Mouse (Mus musculus) CD4-positive, CD25-positive, alpha-beta regulatory T cell, adult 4 months (primary cell): Measurements from ENCODE around the gene Glg1. TPM values are rescaled to one million over a fixed set of nuclear protein-coding genes. Genes with fewer than 3 reads are reported as not detected.
"Not testable (repeated sequence)": the region's sequence is repeated elsewhere in the genome, so short reads cannot be mapped to it uniquely, and the experiment has no call there.

Source experiments
- ATAC-seq: one replicate; pipeline ENCODE4 v1.8.0; 2017
- polyA plus RNA-seq, 2 experiments: library from polyadenylated mRNA; unstranded; fragments of 100-300 nt; shearing (Covaris generic); gene quantifications; one replicate each; pipeline ENCODE4 v1.2.1; 2017

The Glg1 gene
- polyA plus RNA-seq, 2 experiments from 2014 or later: 27.4 to 32.1 TPM

- ATAC-seq: no peak
These were observed 8.9 kb downstream of the Glg1 start for GRCm38 (mm10) chr8:111250111-111250510.

DNA sequence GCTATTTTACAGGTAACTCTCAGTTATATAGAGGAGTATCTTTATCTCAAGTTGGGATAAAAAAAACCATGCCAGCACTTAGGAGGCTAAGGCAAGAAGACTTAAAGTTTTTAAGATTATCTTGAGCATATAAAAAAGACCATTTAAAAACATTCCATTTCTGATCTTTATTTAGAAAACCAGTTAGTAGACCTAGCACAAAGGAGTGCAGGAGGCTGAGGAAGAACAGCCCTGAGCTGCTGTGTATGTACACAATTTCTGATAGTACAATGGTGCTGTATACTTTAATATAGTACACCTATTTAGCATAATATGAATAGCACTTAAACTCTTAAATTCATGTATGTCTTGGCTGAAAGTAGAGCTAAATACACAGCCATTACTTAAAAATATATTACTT, 10.9 kb downstream of the Glg1 start:
- no peak for ATAC-seq

GRCm38 (mm10) chr8:111246864-111247263, 12.2 kb downstream of the Glg1 start:
- not testable (repeated sequence) for ATAC-seq

DNA sequence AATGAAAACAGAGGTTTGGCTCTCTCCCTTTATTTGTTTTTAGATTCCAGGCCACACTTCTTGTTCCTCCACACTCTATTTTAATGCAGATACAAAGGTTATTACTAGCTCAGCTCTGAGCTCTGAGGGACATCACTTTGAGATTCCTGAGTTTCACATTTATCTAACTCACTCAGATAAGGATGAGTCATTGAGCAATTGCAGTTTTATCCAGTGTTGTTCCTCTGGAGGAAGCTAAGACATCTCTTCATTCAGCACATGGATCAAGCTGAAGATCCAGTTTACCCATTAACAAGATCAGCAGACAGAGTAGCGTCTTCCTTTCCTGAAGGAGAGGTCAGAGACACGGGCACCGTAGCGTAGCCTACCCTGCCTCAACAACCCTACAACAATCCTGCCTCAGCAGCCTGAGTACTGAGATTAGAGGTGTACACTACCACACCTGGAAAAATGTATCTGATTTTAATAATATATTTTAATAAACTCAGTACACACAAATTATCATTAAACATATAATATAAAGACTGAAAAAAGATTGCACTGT, 12.7 kb downstream of the Glg1 start:
- no peak for ATAC-seq

DNA sequence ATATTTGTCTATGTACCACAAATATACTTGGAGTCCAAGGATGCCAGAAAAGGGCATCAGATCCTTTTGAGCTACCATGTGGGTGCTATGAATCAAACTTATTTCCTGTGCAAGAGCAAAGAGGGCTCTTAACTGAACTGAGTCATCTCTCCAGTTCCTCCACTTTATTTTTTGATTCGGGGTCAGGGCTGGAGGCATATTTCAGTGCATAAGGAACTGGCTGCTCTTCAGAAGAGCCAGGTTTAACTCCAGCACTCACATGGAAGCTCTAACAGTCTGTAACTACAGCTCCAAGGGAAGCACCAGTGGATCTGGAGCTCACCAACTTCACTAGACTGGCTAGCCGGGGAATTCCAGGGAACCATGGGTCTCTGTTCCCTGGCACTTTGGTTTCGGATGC, 21.7 kb downstream of the Glg1 start:
- ATAC-seq: no peak

DNA sequence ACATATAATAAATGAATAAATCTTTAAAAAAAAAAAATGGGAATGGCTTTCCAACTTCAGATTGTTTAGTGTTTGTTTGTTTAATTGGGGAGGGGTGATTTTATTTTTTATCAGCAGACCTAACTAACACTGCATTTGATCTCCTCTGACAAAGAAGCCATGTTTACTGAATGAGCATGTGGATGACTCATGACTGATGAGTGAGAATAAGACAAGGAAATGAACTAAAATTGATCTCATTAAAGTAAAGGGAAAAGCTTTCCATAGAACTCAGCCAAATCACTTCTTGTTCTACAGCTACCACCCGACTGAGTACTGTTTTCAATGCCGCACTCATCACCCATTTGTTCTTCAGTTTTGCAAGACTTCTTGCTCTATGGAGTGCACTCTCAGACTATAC, 25.3 kb downstream of the Glg1 start:
- ATAC-seq: no peak

DNA sequence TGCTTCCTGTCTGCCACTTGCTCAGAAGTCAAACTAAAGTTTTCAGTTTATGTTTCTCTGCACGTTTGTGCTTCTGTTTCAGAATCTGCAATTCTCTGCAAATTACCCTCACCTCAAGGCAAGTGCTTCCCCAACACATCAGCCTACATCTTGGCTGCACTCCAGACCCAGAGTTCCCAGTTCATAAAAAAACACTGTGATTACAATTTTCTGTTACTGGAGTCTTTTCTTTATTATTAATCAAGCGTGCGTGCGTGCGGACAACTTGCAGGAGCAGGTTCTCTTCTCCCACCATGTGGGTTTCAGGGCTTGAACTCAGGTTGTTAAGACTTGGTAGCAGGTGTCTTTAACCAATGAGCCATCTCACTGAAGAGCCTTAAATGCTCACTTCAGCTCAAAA, 34.9 kb downstream of the Glg1 start:
- ATAC-seq: no peak

DNA sequence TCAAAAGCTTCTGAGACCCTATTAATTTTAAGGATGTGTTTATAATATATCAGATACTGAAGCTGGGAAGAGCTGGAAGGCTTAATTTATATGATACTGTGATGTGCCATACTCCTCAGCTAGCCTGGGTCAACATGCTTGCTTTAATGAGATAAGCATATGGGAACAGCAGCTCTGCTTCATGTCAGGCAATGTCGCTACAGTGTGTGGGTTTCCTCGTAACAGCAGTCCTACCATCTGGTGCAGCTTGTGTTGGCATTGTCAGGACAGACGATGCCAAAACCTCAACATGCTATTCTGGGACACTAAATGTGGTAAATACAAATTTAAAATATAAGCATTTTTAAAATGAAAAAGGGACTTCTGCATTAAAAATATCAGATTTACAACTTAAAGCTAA, 40.9 kb downstream of the Glg1 start:
- no peak for ATAC-seq

DNA sequence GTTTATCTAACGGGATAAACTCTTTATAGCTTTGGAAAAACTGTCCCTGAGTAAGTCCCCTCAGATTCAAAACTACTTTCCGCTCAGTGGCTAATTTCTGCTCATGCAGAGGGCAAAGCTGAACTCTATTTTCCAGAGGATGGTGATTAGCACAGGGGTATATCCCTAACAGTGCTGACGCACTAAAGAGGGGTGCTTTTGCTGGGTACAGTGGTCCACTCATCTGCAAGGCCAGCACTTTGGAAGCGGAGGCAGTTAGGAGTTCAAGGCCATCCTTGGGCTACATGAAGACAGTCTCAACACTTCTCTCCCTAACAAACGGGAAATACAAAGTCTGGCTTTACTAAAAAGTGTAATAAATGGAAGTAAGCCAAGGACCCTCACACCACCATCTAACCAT, 45.6 kb downstream of the Glg1 start:
- ATAC-seq: no peak

DNA sequence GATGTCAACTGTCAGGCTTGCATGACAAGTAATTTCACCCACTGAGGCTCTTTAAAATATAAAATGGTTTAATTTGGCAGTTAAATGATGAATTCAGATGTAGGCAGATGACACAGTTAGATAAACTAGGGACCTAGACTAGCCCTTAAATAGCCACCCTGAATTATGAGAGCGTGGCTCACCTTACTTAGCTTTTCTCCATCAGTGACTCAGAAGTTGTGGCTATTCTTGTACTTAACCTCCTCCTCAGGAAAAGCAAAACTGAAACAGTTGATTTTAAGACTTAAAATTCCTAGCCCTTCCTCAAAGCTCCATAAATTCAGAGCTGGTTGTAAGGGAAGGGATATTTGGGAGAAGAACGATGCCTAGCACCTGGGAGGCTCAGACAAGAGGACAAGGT, 47.8 kb downstream of the Glg1 start:
- no peak for ATAC-seq

DNA sequence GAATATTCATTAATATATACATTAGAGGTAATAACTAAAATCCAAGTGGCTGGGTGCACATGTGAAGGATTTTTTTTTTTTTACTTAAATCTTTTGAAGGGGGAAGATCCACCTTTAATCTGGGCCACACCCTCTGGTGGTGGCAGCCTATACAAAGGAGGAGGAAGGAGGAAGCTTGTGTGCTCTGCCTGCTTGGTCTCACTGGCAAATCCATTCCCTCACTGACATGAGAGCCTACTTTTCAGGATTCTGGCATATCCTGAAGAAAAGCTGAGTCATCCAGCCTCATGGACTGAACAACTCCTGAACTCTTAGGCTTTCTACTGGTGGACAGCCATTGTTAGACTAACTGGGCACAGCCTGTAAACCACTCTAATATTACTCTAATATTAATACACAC, 49.1 kb downstream of the Glg1 start:
- ATAC-seq: no peak

DNA sequence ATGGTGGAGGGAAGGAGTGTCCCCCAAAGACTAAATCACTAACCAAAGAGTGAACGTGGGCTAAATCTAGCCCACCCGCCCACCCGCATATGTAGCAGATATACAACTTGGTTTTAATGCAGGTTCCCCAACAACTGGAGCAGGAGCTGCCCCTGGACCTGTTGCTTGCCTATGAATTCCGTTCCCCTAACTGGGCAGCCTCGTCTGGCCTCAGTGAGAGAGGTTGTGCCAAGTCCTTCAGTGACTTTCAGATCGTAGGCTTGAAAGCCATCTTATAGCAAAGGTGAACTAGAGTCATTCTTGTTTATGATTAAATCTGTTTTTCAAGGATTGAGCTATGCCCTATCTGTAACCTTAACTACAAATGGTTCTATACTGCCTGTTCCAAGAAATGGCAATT, 52.7 kb downstream of the Glg1 start:
- no peak for ATAC-seq

DNA sequence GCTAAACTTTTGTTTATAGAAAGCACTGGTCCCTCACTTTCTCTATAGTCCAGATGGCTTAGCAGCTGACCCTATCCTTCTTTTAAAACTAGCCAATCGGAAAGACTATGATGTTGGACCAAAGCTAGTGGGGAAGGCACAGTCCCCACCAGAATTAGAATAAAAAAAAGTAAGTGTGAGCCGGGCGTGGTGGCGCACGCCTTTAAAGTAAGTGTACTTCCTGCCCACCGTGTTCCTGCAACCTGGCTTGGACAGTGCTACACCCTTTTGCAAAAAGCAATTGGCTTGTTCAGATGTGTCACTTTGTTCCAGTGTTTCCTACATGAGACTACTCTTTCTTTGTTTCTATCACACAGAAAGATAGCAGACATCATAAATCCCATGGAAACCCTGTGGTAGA, 54.0 kb downstream of the Glg1 start:
- ATAC-seq: no peak

DNA sequence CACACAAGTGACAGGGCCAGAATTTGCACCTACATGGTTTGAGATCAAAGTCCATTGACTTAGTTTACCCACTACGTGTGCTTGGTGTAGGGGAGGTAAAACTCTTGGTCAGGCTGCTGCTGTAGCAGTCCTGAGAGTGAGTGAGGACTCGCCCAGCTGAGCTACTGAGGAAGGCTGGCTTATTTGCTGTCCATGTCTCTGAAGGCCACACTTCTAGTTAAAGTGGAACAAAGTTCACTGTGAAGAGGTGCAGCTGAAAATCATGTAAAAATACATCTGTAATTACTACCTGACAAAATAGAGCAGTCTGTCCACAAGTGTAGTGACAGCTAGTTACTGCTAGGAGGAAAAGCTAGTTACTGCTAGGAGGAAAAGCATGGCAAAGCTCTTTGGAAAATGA, 55.7 kb downstream of the Glg1 start:
- no peak for ATAC-seq

GRCm38 (mm10) chr8:111197966-111198365, 61.0 kb downstream of the Glg1 start:
- ATAC-seq: no peak

- ATAC-seq: no peak
These were observed 62.8 kb downstream of the Glg1 start for GRCm38 (mm10) chr8:111196181-111196580.

- ATAC-seq: no peak
These were observed 70.3 kb downstream of the Glg1 start for GRCm38 (mm10) chr8:111188594-111189211.

DNA sequence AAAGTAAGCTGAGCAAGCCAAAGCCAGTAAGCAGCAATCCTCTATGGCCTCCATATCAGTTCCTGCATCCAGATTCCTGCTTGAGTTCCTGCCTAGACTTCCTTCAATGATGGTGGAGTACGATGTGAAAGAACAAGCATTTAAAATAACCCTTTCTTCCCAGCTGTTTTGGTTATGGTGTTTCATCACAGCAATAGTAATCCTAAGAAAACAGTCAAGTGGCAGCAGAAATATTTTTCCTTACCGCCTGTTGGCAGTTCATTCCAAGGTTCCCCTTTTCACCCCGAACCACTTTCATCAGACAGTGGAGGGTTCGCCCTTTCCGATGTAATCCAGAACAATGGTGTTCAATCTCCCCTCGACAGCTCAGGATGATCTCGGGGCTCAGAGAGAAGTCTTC, 71.5 kb downstream of the Glg1 start:
- ATAC-seq: no peak

- ATAC-seq: no peak
These were observed 73.5 kb downstream of the Glg1 start for GRCm38 (mm10) chr8:111185472-111185947.

DNA sequence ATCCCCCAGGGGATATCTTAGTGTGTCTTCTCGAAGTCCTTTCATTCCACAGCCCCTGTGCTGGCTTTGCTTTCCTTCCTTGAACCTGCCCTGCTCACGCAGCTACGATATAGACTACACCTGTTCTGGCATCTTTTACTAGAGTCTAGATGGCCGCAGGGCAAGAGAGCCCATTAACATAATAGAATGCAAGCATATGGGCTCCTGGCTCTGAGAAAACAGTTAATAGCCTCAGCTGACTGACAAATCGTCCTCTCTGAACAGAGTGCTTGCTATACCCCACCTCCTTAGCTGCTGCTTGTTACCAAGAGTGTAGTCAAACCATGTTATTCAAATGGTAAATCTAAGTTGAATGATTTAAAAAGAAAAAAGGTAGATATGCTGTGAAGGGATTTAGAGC, 87.4 kb downstream of the Glg1 start:
- no peak for ATAC-seq

DNA sequence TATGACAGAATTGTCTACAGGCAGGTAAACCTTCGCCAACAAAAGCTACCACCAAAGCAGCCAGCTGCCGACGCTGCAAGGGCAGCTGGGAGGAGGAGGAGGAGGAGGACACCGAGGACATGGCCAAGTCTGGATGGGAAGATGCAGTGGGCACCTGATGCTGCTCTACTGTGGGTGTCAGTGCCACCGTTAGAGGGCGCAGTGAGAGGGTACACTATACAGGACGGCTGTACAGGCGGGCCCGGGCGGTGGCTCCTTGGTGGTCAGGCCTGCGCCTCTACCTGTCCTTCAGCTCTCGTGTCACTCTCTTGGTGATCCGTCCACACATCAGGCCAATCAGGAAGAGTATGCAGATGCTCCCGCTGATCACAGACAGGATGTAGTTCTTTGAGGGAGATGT, 101.4 kb downstream of the Glg1 start:
- no peak for ATAC-seq

DNA sequence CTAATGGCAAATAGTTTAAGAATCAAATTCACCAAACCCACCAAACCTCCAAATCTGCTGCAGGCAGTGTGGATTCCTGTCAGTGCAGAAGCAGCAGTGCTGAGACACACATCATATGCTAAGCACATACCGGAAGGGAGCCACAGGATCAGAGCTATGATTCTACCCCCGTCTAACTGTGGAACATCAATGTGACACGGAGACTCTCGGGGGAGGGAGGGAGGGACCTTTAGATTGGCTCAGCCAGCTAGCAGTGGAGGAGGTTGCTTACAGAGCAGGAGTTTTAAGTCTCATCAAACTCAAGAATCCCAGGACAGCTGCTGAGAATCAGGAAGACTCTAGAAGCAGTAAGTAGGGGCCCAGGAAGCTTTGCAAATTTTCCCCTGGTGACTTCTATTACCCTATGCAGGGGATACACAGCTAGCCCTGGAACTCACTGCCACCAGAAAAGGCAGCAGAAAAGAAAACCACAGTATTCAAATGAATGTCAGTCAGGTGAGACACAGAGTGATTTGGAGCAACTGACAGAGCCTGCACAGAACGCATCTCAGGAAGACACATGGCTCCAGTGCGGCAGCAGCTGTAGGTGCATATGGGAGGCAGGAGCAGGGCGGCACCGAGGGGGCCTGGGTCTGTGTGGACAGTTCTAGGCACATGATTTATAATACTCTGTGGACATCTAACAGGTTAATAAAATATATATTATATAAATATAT, 103.1 kb downstream of the Glg1 start:
- no peak for ATAC-seq

- ATAC-seq: peak; percentile 87
These were observed 113.5 kb downstream of the Glg1 start for GRCm38 (mm10) chr8:111145460-111146012.

- ATAC-seq: peak; percentile 45
These were observed 114.0 kb downstream of the Glg1 start for GRCm38 (mm10) chr8:111144901-111145459.
